Mouse (Mus musculus) spleen, adult 2 months (tissue): ENCODE data around the gene Siah1a.

Experiments
- CTCF ChIP-seq: fragments of 200-500 bp; IDR thresholded peaks from 2 replicates; pipeline ENCODE4 v1.5.1; 2011; ENCODE audit warnings: mild to moderate bottlenecking, inconsistent platforms; ENCODE audit not compliant: insufficient read depth, insufficient read length, insufficient replicate concordance; ENCODE audit errors: extremely low read depth
- POLR2A ChIP-seq: fragments of 200-500 bp; IDR thresholded peaks from 2 replicates; pipeline ENCODE4 v1.6.1; 2011; ENCODE audit warnings: low read depth, low read length, inconsistent platforms

DNA sequence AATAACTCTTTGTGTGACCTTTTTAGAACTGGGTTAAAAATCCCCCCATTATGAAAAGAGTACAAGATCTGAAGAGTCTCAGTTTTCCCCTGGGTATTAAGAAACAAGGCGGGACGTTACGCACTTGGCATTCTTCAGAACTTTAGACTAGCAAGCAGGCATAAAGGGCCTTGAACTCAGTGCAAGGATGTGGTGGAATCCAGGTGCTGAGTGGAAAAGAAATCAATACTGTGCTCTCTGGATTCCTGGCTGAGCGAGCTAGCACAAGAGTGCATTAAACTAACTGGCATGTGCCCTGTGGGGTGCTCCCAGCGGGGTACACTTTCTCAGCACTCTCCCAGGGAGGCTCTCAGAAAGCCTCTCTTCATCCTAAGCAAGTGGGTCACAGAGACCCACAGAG, 17.1 kb upstream of the Siah1a start:
- TF ChIP-seq POLR2A (no peak), CTCF (no peak)
